Mouse (Mus musculus): ENCODE data around the gene Gm7978. TPM values are rescaled to one million over a fixed set of nuclear protein-coding genes. Genes with fewer than 3 reads are reported as not detected.
"Not testable (repeated sequence)": the region's sequence is repeated elsewhere in the genome, so short reads cannot be mapped to it uniquely, and the experiment has no call there.

Gm7978 gene
- total RNA-seq (2014; fragmentation: Nextera tagmentation), result not detected in 2 replicates
- not detected in 2 replicates for total RNA-seq (2017)

GRCm38 (mm10) chr5:95736073-95736472 lies at the start of gene Gm7978:
TSS of gene Gm7978 (minus strand) at chr5:95736173.
- ATAC-seq (replicated peaks; ENCODE audit: low FRiP score, low TSS enrichment, poor library complexity, severe bottlenecking), result not testable (repeated sequence)

DNA sequence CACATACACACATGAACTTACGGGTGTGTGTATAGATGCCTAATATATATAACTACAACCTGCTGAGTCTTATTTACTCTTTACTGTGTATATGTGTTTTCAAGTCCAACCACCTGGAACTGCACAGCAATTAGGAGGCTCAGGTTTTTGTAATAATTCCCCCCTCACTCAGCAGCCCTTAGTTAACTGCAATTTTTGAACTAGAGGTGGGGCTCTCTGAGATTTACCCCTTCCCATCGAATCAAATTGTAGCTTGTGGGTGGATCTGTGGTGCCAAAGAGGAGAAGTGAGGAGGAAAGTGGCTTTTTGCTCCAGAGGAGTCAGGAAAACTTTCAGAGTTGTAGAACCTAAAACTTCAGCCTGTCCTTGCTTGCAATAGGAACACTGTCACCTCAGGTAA lies 39.7 kb upstream of the Gm7978 start, which contains the start of gene E330014E10Rik:
Gene E330014E10Rik (plus strand): TSS at position 301 of the 400 bp plus-strand sequence.
- ATAC-seq (replicated peaks; ENCODE audit: low FRiP score, low TSS enrichment, poor library complexity, severe bottlenecking), result not testable (repeated sequence)

DNA sequence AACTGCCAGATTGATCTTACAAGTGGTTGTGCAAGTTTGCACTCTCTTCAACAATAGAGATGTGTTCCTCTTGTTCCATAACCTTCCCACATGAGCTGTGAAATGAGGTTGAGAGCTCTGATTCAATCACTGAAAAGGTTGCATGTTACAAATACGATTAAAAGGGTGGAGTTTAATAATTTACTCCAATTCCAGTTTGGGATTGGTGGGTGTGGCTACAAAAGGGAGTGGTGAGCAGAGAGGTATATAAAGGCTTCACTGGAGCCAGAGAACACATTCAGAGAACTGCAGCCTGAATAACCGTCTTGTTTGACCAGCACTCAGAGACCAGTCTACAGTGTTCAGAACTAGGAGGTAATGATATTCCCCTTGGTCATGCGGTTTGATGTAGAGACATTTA lies 5.7 kb upstream of the Gm7978 start, which contains the start of gene Gm7982:
Gene Gm7982 (plus strand): TSS at position 301 of the 400 bp plus-strand sequence.
- ATAC-seq (replicated peaks; ENCODE audit: low FRiP score, low TSS enrichment, poor library complexity, severe bottlenecking), result not testable (repeated sequence)

Other genes with a start within 250 kb of the Gm7978 start
- gene Gm3286, start 225.4 kb downstream of the Gm7978 start, total RNA-seq (2014; fragmentation: Nextera tagmentation), result not detected in 2 replicates
- gene Gm3286, start 225.4 kb downstream of the Gm7978 start, total RNA-seq (2017), result not detected in 2 replicates
- not detected in 2 replicates for gene Gm7971, start 141.3 kb downstream of the Gm7978 start, total RNA-seq (2014; fragmentation: Nextera tagmentation)
- not detected in 2 replicates for gene Gm7971, start 141.3 kb downstream of the Gm7978 start, total RNA-seq (2017)
- gene Gm7982, start 5.8 kb upstream of the Gm7978 start, total RNA-seq (2014; fragmentation: Nextera tagmentation), result not detected in 2 replicates
- not detected in 2 replicates for gene Gm7982, start 5.8 kb upstream of the Gm7978 start, total RNA-seq (2017)
- gene E330014E10Rik, start 39.8 kb upstream of the Gm7978 start, total RNA-seq (2014; fragmentation: Nextera tagmentation), result not detected in 2 replicates
- gene E330014E10Rik, start 39.8 kb upstream of the Gm7978 start, total RNA-seq (2017), result not detected in 2 replicates
- gene Cxcl13, start 220.8 kb upstream of the Gm7978 start, total RNA-seq (2014; fragmentation: Nextera tagmentation), result not detected in 2 replicates
- gene Cxcl13, start 220.8 kb upstream of the Gm7978 start, total RNA-seq (2017), result not detected in 2 replicates